Mouse (Mus musculus) megakaryocyte progenitor cell, adult 5-6 weeks (primary cell): ENCODE results near the gene Ak8. TPM values are rescaled to one million over a fixed set of nuclear protein-coding genes. Genes with fewer than 3 reads are reported as not detected.

ENCODE experiments used
- ATAC-seq: replicated peaks from 2 replicates; pipeline ENCODE4 v1.8.0; 2016; ENCODE audit warnings: mild to moderate bottlenecking, moderate TSS enrichment, inconsistent platforms; ENCODE audit not compliant: poor library complexity
- total RNA-seq, 2 experiments: library from RNA; stranded (forward) in 1 of 2; stranded (reverse) in 1 of 2; fragments of 157-497, 149-512 nt in 1 of 2; fragments of 200-1000 nt in 1 of 2; gene quantifications; 2 replicates each; pipeline versions ENCODE4 v1.2.3 to v1.2.4; 2015 to 2017

Ak8 gene
- total RNA-seq, 2 experiments from 2014 or later = 0.30 to 0.33 TPM

GRCm38 (mm10) chr2:28860678-28861423 is 160.9 kb downstream of the Ak8 start:
- no peak for ATAC-seq

Other genes starting within 250 kb of the Ak8 start
- not detected in 2 replicates for gene 1700007K13Rik, start 233.8 kb upstream of the Ak8 start, total RNA-seq (2015)
- not detected in 2 replicates for gene 1700007K13Rik, start 233.8 kb upstream of the Ak8 start, total RNA-seq (2017)
- 64.8 and 71.0 TPM in 2 replicates for gene Mrps2, start 232.1 kb upstream of the Ak8 start, total RNA-seq (2015)
- 31.2 and 32.5 TPM in 2 replicates for gene Mrps2, start 232.1 kb upstream of the Ak8 start, total RNA-seq (2017)
- not detected in 2 replicates for gene Gbgt1, start 203.3 kb upstream of the Ak8 start, total RNA-seq (2015)
- not detected in 2 replicates for gene Gbgt1, start 203.3 kb upstream of the Ak8 start, total RNA-seq (2017)
- not detected in 2 replicates for gene Gm10134, start 194.1 kb upstream of the Ak8 start, total RNA-seq (2015)
- gene Gm10134, start 194.1 kb upstream of the Ak8 start, total RNA-seq (2017) = not detected in 2 replicates
- 3.4 and 7.4 TPM in 2 replicates for gene Ralgds, start 187.0 kb upstream of the Ak8 start, total RNA-seq (2015)
- gene Ralgds, start 187.0 kb upstream of the Ak8 start, total RNA-seq (2017) = 3.2 and 3.3 TPM in 2 replicates
- not detected in 2 replicates for gene Cel, start 136.8 kb upstream of the Ak8 start, total RNA-seq (2015)
- gene Cel, start 136.8 kb upstream of the Ak8 start, total RNA-seq (2017) = not detected in 2 replicates
- 16.2 and 19.1 TPM in 2 replicates for gene Gtf3c5, start 116.4 kb upstream of the Ak8 start, total RNA-seq (2015)
- gene Gtf3c5, start 116.4 kb upstream of the Ak8 start, total RNA-seq (2017) = 11.0 and 13.0 TPM in 2 replicates
- 15.6 and 28.3 TPM in 2 replicates for gene Gfi1b, start 78.2 kb upstream of the Ak8 start, total RNA-seq (2015)
- 10.3 and 13.1 TPM in 2 replicates for gene Gfi1b, start 78.2 kb upstream of the Ak8 start, total RNA-seq (2017)
- 9.4 and 10.3 TPM in 2 replicates for gene Tsc1, start 58.9 kb upstream of the Ak8 start, total RNA-seq (2015)
- gene Tsc1, start 58.9 kb upstream of the Ak8 start, total RNA-seq (2017) = 7.1 and 12.1 TPM in 2 replicates
- 0.66 and 5.7 TPM in 2 replicates for gene Spaca9, start 437 bp upstream of the Ak8 start, total RNA-seq (2015)
- gene Spaca9, start 437 bp upstream of the Ak8 start, total RNA-seq (2017) = 2.4 and 8.4 TPM in 2 replicates
- gene Gtf3c4, start 140.2 kb downstream of the Ak8 start, total RNA-seq (2015) = 13.7 and 14.9 TPM in 2 replicates
- 23.2 and 25.4 TPM in 2 replicates for gene Gtf3c4, start 140.2 kb downstream of the Ak8 start, total RNA-seq (2017)
- gene Ddx31, start 140.2 kb downstream of the Ak8 start, total RNA-seq (2015) = 9.7 and 10.6 TPM in 2 replicates
- gene Ddx31, start 140.2 kb downstream of the Ak8 start, total RNA-seq (2017) = 15.2 and 17.0 TPM in 2 replicates
- not detected in 2 replicates for gene Barhl1, start 216.5 kb downstream of the Ak8 start, total RNA-seq (2015)
- gene Barhl1, start 216.5 kb downstream of the Ak8 start, total RNA-seq (2017) = 0.24 TPM in 1 of 2 replicates, not detected in the other